Mouse (Mus musculus) thymus, postnatal 10 days (tissue): ENCODE measurements around the gene Pkhd1.
A peak's percentile ranks its signal among the peaks of the same experiment; 100 is the strongest.

Experiments used
- DNase-seq, 2 experiments: peaks; one replicate each; pipeline ENCODE4 v3.0.0; 2021; ENCODE audit warnings: low spot score in 2 of 2

Pkhd1 gene

DNA sequence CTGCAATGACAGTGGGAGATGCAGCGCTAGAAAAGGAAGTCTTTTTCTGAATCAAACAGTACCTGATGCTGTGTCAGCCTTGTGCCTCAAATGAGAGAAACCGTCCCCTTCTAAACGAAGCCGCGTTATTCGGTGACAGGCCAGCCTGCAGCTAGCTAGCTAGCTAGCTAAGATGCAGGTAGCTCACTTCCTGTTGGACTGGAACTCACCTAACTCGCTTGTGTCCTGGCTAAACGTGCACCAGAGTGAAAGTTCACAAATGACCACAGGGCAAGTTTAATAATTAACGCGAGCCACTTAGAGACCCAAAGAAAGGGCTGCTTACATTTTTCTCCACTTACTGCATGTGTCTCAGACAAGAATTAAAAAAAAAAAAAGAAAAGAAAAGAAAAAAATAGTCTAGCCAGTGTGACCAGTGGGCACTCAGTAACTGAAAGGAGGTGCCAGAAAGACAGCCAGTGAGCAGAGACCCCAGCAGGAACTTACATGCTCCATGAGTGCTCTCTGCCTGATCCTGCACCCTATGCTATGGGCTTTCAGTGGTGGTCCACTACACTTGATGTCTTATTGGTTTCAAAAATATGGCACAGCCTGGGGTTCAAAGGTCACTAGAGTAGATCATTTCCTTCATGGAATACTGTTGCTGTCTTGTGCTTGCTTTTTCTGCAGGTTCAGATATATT is at the start of gene Pkhd1:
TSS of gene Pkhd1 (minus strand) at position 216 of the 682 bp plus-strand sequence.
- DNase-seq, result no peak

GRCm38 (mm10) chr1:20667567-20667966 is 49.7 kb upstream of the Pkhd1 start:
- DNase-seq, result no peak

GRCm38 (mm10) chr1:20666233-20666632 is 48.4 kb upstream of the Pkhd1 start:
- no peak for DNase-seq

- no peak for DNase-seq
These were observed 37.2 kb upstream of the Pkhd1 start for GRCm38 (mm10) chr1:20655085-20655484.

GRCm38 (mm10) chr1:20653513-20654506 is 35.9 kb upstream of the Pkhd1 start:
- DNase-seq, result no peak

DNA sequence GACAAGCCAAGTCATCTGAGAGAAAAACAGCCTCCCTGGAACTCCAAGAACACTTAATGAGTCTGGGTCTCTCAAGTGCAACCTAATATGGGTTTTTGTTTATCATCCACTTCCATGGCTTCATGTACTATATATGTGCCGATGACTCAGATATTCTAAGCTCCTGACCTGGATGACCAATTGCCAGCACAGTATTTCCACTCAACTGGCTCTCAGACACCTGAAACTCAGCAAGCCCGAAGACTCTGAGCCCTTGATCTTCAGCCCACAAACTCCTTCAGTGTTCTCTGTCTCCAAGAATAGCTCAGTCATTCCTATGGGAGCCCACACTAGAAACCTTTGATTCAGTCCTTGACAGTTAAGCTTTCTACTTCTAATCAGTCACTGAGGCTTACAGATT is 17.0 kb upstream of the Pkhd1 start:
- DNase-seq, result no peak

GRCm38 (mm10) chr1:20633276-20633869 is 15.5 kb upstream of the Pkhd1 start:
- no peak for DNase-seq

- DNase-seq, result no peak
These were observed 6.7 kb upstream of the Pkhd1 start for GRCm38 (mm10) chr1:20624564-20624963.

- no peak for DNase-seq
These were observed 5.5 kb upstream of the Pkhd1 start for GRCm38 (mm10) chr1:20623375-20623774.

DNA sequence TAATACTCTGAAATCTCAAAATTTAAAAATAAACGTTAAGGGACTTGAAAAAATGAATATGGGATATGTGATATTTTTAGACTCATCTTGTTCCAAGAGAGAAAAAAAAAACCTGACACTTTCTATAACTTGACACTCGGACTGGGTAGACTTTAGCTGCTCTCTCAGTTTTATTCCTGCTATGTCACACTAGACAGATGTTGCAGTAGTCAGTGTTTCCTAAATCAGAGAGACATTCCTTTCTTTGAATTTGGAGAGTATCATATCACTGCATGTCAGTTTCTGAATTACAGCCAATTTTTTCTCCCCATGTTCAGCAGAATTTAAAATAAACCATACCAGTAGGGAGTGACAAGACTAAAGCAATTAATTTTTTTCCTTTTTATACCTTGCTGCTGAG is 2.7 kb upstream of the Pkhd1 start:
- no peak for DNase-seq

DNA sequence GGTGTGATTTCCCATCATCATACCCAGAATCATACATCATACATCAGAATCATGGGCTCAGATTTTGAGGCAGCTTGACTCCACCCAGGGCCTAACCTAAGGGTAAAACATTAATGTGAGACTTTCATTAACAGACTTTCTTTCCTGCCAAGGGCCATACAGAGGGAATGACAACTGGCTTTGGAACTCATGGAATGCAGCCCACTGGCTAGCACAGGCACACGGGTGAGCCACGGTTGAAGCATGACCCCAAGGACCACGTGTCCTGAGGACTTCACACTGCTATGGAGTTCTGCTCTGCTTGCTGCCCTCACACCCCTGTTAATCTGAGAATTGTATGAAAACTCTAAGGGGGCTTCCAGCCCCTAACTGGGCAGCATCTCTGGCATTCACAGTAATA is 1.5 kb upstream of the Pkhd1 start:
- no peak for DNase-seq

- DNase-seq, result peak in 1 of 2 experiments; percentile 10
These were observed 5.2 kb downstream of the Pkhd1 start for GRCm38 (mm10) chr1:20612643-20613042.

DNA sequence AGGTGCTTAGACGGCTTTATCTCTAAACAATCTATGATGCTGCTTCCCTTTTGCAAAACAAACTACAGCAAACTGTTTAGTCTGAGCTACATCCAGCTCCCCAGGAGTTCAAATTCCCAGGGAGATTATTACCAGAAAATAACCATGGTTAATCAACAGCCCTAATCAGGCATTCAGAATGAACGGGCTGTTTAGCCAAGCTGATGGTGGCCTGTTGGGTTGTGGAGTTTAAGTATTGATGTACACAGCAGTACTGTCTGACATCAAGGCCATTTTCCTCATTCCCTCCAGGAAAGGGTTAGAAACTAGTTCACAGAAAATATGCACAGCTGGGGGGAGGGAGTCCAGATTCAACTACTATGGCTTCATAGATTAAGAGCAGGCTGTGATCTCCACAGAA is 12.4 kb downstream of the Pkhd1 start:
- DNase-seq, result no peak

- DNase-seq, result no peak
These were observed 27.4 kb downstream of the Pkhd1 start for GRCm38 (mm10) chr1:20590488-20590887.

- DNase-seq, result no peak
These were observed 46.4 kb downstream of the Pkhd1 start for GRCm38 (mm10) chr1:20571469-20571868.

DNA sequence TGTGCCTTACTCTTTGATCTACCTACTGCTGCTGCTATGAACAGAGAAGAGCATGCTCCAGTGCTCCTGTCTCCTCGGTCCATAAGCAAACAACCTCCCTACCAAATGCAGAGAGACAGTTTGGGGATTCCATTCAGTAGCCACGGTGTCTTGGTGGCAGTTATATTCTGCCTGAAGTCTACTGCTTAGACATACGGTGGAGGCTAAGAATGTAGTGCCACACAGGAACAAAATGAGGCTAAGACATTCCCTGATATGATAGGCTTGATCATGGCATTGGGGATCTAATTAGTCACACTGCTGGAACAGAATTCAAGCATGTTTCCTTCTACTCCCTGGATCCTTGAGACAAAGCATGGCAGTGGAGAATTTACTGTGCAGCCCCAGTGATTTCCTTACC is 48.4 kb downstream of the Pkhd1 start:
- DNase-seq, result no peak

GRCm38 (mm10) chr1:20558443-20558842 is 59.4 kb downstream of the Pkhd1 start:
- no peak for DNase-seq

DNA sequence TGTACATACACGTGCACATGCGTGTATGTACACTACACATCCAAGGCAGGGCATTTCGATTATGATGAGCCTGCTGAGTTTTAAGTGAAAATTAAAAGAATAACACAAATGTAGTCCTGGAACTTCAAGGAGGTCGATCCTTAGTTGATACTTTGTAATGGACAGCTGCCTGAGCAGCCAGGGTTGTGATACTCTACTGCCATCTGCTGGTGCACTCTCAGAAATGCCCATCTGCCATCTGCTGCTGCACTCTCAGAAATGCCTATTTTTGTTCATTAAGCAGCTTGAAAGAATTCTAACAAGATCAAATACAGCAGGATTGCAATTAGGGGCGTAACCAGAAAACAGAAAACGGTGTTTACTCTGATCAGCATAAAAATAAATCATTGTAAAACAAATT is 63.5 kb downstream of the Pkhd1 start:
- no peak for DNase-seq

- no peak for DNase-seq
These were observed 66.5 kb downstream of the Pkhd1 start for GRCm38 (mm10) chr1:20551334-20551733.

DNA sequence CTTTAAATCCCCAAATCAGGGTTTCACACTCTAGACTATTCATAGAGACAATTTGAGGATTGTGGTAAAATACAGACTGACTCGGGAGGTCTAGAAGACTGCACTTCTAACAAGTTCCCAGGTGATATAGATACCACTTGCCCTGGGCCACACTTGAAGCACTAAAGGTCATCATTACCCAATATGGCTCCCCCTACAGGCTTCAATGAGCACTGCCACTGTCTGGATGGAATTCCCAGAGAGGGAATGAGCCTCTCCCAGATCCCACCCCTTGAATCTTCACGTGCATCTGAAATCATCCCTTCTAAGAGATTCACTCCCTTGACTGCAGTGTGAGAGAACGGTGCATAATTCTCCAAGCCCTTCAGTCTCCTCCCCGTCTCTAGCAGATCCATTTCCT is 73.3 kb downstream of the Pkhd1 start:
- DNase-seq, result no peak

GRCm38 (mm10) chr1:20513364-20514084 is 104.3 kb downstream of the Pkhd1 start:
- no peak for DNase-seq

- DNase-seq, result no peak
These were observed 118.9 kb downstream of the Pkhd1 start for GRCm38 (mm10) chr1:20498965-20499364.
